Mouse (Mus musculus): ENCODE data around the gene Chrdl2.

- TF ChIP-seq CTCF (IDR thresholded peaks at IDR 0.05; ENCODE audit: borderline replicate concordance, insufficient read depth, low read depth, low read length) (no peak), POLR2A (IDR thresholded peaks at IDR 0.05; ENCODE audit: borderline replicate concordance, insufficient read depth, low read length) (no peak)
Observed at GRCm38 (mm10) chr7:99995186-99995585, 10.8 kb upstream of the Chrdl2 start.
